Mouse (Mus musculus) midbrain, embryonic 14.5 days (tissue): ENCODE measurements around the gene Reck. TPM values are rescaled to one million over a fixed set of nuclear protein-coding genes. Genes with fewer than 3 reads are reported as not detected.

Experiments
- ATAC-seq: fragments of 200-750 bp; cut with Nextera tagmentation; 2 replicates; pipeline ENCODE4 v1.8.0; 2017; ENCODE audit warnings: moderate number of reproducible peaks, moderate library complexity; ENCODE audit not compliant: low FRiP score, low TSS enrichment
- DNase-seq: peaks from one replicate; pipeline ENCODE4 v3.0.0-alpha.2; 2015
- H3K27ac ChIP-seq: fragments of 300-500 bp; sonication (generic); replicated peaks from 2 replicates; pipeline ENCODE4 v1.5.1; 2014; ENCODE audit warnings: mild to moderate bottlenecking, low read depth, low read length, moderate library complexity
- H3K27me3 ChIP-seq: fragments of 300-500 bp; sonication (generic); 2 replicates; pipeline ENCODE4 v1.6.1; 2014; ENCODE audit warnings: low read length, control low read depth, mixed read lengths; ENCODE audit not compliant: control insufficient read depth, insufficient read depth
- H3K36me3 ChIP-seq: fragments of 300-500 bp; sonication (generic); 2 replicates; pipeline ENCODE4 v1.6.1; 2014; ENCODE audit warnings: low read length, control low read depth; ENCODE audit not compliant: control insufficient read depth, insufficient read depth
- H3K4me1 ChIP-seq: fragments of 300-500 bp; sonication (generic); 2 replicates; pipeline ENCODE4 v1.6.1; 2014; ENCODE audit warnings: mild to moderate bottlenecking, antibody characterized with exemption, low read length, control low read depth; ENCODE audit not compliant: control insufficient read depth, insufficient read depth
- H3K4me2 ChIP-seq: fragments of 300-500 bp; sonication (generic); 2 replicates; pipeline ENCODE4 v1.6.1; 2014; ENCODE audit warnings: mild to moderate bottlenecking, low read length, moderate library complexity
- H3K4me3 ChIP-seq: fragments of 300-500 bp; sonication (generic); replicated peaks from 2 replicates; pipeline ENCODE4 v1.5.1; 2014; ENCODE audit warnings: low read depth, low read length
- H3K9ac ChIP-seq: fragments of 300-500 bp; sonication (generic); replicated peaks from 2 replicates; pipeline ENCODE4 v1.6.1; 2014; ENCODE audit warnings: mild to moderate bottlenecking, low read length, moderate library complexity
- H3K9me3 ChIP-seq: fragments of 300-500 bp; sonication (generic); 2 replicates; pipeline ENCODE4 v1.6.1; 2016; ENCODE audit warnings: low read length, control low read depth, mixed read lengths; ENCODE audit not compliant: control insufficient read depth
- WGBS: fragments of 180-500 bp; shearing (Covaris S2); extraction: QIAGEN DNeasy Blood & Tissue Kit; methylation state at CpG from one replicate; pipeline ENCODE4 v1.1.7; 2014; 5-methylcytosine and 5-hydroxymethylcytosine counted together
- polyA plus RNA-seq: library from polyadenylated mRNA; unstranded; fragments of >200 nt; fragmentation: Nextera tagmentation; extraction: Ambion mirVana; gene quantifications from 2 replicates; pipeline ENCODE4 v1.2.1, GENCODE M21; 2014

Gene Reck
- polyA plus RNA-seq, 1 experiment from 2014 or later: 6.8 TPM

GRCm38 (mm10) chr4:43957292-43957845 is 82.0 kb downstream of the Reck start, which contains the start of gene Glipr2:
TSS of gene Glipr2 (plus strand) at chr4:43957401.
- under 1% methylated on average over 45 of the region's 45 CpGs for WGBS
- peak; percentile 77 for ATAC-seq
- 0 out of 2 replicates have a peak, but pooled peaks cover 7% of the 10 kb centered on the region for H3K27me3 ChIP-seq

GRCm38 (mm10) chr4:43957846-43958461 is 82.6 kb downstream of the Reck start:
- WGBS: under 1% methylated on average over 26 of the region's 26 CpGs
- Histone ChIP-seq H3K36me3 (no peaks in the 10 kb centered on the region), H3K4me1 (peaks cover 11% of the 10 kb centered on the region; the same call in 1 of the 2 replicates), H3K27ac (peak overlapping the region; percentile 61), H3K9ac (peak overlapping the region; percentile 72), H3K4me2 (peak overlapping the region; percentile 98), H3K27me3 (0 out of 2 replicates have a peak, but pooled peaks cover 7% of the 10 kb centered on the region), H3K4me3 (peak overlapping the region; percentile 70), H3K9me3 (no peaks in the 10 kb centered on the region)
- ATAC-seq (peak; percentile 73), DNase-seq (peak; percentile 86)

More at GRCm38 (mm10) chr4:43957292-43957845, 82.0 kb downstream of the Reck start, which contains the start of gene Glipr2:
- peak within 1 kb of the TSS; percentile 61 for H3K27ac ChIP-seq
- H3K4me2 ChIP-seq: peak within 1 kb of the TSS; percentile 98
- H3K4me1 ChIP-seq: peaks cover 11% of the 10 kb centered on the region; the same call in 1 of the 2 replicates
- no peaks in the 10 kb centered on the region for H3K9me3 ChIP-seq
- H3K36me3 ChIP-seq: no peaks in the 10 kb centered on the region
- DNase-seq: peak; percentile 91
- peak within 1 kb of the TSS; percentile 70 for H3K4me3 ChIP-seq
- H3K9ac ChIP-seq: peak within 1 kb of the TSS; percentile 72

- H3K4me3 ChIP-seq: no peak overlapping the region
- peak overlapping the region; percentile 98 for H3K4me2 ChIP-seq
- ATAC-seq (no peak), DNase-seq (no peak)
- peaks cover 11% of the 10 kb centered on the region; the same call in 1 of the 2 replicates for H3K4me1 ChIP-seq
- no peaks in the 10 kb centered on the region for H3K9me3 ChIP-seq
- WGBS: 73% methylated on average over 9 of the region's 9 CpGs
- no peak overlapping the region for H3K27ac ChIP-seq
- 0 out of 2 replicates have a peak, but pooled peaks cover 10% of the 10 kb centered on the region for H3K27me3 ChIP-seq
- no peak overlapping the region; the same call in 1 of the 2 replicates for H3K9ac ChIP-seq
- no peaks in the 10 kb centered on the region for H3K36me3 ChIP-seq
These were observed 84.3 kb downstream of the Reck start for GRCm38 (mm10) chr4:43959523-43960179.

DNA sequence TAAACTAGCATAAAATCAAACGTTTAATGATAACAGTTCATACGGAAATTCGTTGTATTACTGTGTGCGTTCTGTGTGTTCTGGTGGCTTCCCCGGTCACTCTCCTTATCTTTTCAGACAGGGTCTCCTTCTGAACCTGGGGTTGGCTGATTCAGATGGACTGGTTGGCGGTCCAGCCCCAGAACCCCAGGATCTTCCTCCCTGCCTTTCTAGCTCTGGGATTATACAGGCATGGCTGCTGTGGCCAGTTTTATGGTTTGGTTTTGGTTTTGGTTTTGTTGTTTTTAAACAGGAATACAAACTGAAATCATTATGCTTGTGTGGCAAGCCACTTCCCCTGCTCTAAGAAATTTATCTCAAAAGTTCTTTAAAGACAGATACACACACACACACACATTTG is 84.9 kb downstream of the Reck start:
- H3K27me3 ChIP-seq: 0 out of 2 replicates have a peak, but pooled peaks cover 10% of the 10 kb centered on the region
- H3K4me1 ChIP-seq: peaks cover 11% of the 10 kb centered on the region; the same call in 1 of the 2 replicates
- no peak overlapping the region for H3K9ac ChIP-seq
- no peaks in the 10 kb centered on the region for H3K9me3 ChIP-seq
- WGBS: 91% methylated on average over 6 of the region's 6 CpGs
- ATAC-seq: no peak
- no peak overlapping the region for H3K27ac ChIP-seq
- DNase-seq: no peak
- no peak overlapping the region for H3K4me3 ChIP-seq
- H3K4me2 ChIP-seq: no peak overlapping the region
- no peaks in the 10 kb centered on the region for H3K36me3 ChIP-seq

- Histone ChIP-seq H3K4me1 (peaks cover 6% of the 10 kb centered on the region), H3K4me3 (no peak overlapping the region), H3K36me3 (no peaks in the 10 kb centered on the region), H3K9me3 (no peaks in the 10 kb centered on the region), H3K27ac (no peak overlapping the region), H3K9ac (no peak overlapping the region), H3K4me2 (no peak overlapping the region), H3K27me3 (0 out of 2 replicates have a peak, but pooled peaks cover 5% of the 10 kb centered on the region)
- no peak for DNase-seq
- WGBS: 59% methylated on average over 2 of the region's 2 CpGs
- ATAC-seq: no peak
These were observed 89.0 kb downstream of the Reck start for GRCm38 (mm10) chr4:43964326-43964833.

DNA sequence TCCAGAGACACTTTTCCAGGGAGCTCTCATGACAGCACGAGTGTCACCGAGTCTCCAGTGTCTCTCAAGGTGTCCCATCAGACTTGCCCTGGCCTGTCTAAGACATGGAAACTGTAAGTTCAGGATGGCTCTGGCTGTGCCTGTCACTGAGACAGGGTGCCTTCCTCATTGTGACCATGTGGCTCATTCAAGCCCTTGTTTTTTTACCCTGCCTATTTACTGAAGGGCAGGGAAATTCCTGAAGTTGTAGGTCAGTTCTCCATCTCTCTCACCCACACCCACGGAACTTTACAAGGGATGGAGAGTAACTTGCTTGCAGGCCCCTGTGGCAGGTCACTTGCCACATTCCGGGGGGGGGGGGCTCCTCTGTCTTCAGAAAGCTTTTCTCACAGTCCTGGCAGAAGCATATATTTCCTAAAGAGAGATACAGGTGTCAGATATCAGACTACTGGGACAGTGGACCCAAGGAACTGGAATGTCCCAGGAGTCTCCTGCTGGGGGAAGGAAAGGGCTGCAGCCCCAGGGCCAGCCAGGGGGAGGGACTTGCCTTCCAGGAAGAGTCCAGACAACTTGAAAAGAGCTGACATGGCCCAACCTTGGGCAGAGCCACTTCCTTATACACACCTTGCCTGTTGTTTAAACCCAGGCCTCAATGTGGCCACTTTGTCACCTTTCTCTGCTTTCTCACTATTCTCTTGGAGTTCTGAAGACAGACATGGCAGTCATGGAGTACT is 89.8 kb downstream of the Reck start:
- DNase-seq (no peak), ATAC-seq (no peak)
- H3K27ac ChIP-seq: no peak overlapping the region
- no peak overlapping the region for H3K4me2 ChIP-seq
- no peaks in the 10 kb centered on the region for H3K36me3 ChIP-seq
- peaks cover 8% of the 10 kb centered on the region for H3K4me1 ChIP-seq
- no peak overlapping the region for H3K9ac ChIP-seq
- H3K4me3 ChIP-seq: no peak overlapping the region
- H3K27me3 ChIP-seq: 0 out of 2 replicates have a peak, but pooled peaks cover 2% of the 10 kb centered on the region
- H3K9me3 ChIP-seq: no peaks in the 10 kb centered on the region
- 53% methylated on average over 4 of the region's 4 CpGs for WGBS

DNA sequence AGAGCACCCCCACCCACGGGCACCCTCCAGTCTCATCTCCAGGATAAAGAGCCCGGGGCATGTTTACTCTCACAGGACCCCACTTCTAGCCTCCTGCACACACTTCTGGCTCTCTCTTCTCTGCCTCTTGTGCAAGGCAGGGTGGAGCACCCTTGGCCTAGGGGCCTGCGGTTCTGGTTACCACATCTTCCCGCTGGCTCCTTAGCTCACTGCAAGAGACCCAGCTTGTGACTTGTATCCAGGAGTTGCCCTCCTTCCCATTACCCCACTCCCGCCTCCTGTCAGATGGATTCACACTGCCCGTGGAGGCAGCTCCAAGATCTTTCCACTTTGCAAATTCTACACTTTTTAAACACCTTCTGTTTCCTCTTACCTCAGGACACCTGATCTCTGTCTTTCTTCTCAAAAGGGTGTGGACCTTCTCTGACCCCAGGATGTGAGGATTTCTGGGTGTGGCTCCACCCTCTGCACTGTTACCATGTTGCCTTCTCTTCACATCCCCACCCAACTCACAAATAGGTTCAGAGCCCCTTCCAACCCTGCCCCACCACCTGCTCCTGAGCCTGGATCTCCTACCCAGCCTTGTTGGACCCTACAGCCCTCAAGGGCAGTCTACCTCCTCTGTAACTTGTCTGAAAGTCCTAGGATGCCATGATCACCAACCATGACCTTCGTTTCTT is 90.7 kb downstream of the Reck start:
- H3K9ac ChIP-seq: no peak overlapping the region
- DNase-seq (no peak), ATAC-seq (no peak)
- no peak overlapping the region for H3K4me2 ChIP-seq
- no peak overlapping the region for H3K27ac ChIP-seq
- peaks cover 8% of the 10 kb centered on the region for H3K4me1 ChIP-seq
- 0 out of 2 replicates have a peak, but pooled peaks cover 2% of the 10 kb centered on the region for H3K27me3 ChIP-seq
- H3K36me3 ChIP-seq: no peaks in the 10 kb centered on the region
- no peak overlapping the region for H3K4me3 ChIP-seq
- WGBS: 90% methylated on average over 7 of the region's 7 CpGs
- no peaks in the 10 kb centered on the region for H3K9me3 ChIP-seq

DNA sequence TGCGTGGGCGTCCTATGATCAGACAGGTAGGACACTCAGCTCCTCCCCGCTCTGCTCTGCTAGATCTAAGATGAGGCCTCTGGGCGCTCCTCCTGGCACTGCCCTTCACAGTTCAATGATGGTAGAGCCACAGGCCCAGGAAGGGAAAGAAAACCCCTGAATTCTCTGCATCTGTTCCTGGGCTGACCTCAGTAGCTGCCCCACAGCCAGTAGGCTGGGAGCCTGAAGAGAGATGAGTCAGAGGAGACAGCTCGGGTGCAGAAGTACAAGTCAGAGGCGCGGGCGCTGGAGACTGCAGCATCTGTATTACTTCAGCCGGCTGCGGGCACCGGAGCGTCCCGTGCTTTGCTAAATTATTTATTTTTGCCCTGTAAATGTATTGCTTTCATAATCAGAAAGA is 93.3 kb downstream of the Reck start:
- H3K27me3 ChIP-seq: 0 out of 2 replicates have a peak, but pooled peaks cover 2% of the 10 kb centered on the region
- H3K4me2 ChIP-seq: no peak overlapping the region
- no peak overlapping the region for H3K9ac ChIP-seq
- no peak for ATAC-seq
- WGBS: 42% methylated on average over 13 of the region's 13 CpGs
- no peaks in the 10 kb centered on the region for H3K9me3 ChIP-seq
- peaks cover 12% of the 10 kb centered on the region for H3K4me1 ChIP-seq
- H3K36me3 ChIP-seq: no peaks in the 10 kb centered on the region
- H3K27ac ChIP-seq: no peak overlapping the region
- no peak overlapping the region for H3K4me3 ChIP-seq
- DNase-seq: peak; percentile 32
